ENCODE assay signal across 7 mouse cellular contexts in genomic region chr1:178530301-178531078, GRCm38 (mm10). TPM values are rescaled to one million over a fixed set of nuclear protein-coding genes. Genes with fewer than 3 reads are reported as not detected.
DNase-seq lines count a peak whose midpoint lies in the region; ATAC-seq and TF ChIP-seq lines count a peak whose summit lies in the region.

No protein-coding gene starts in this region.

- no peaks in the 10 kb centered on the region; the same call in 1 of the 2 replicates for H3K9me3 ChIP-seq in forebrain, embryonic 10.5 days
- no peaks in the 10 kb centered on the region for H3K9me3 ChIP-seq in heart, embryonic 13.5 days
- H3K9me3 ChIP-seq in kidney, embryonic 16.5 days (ENCODE audit: low read length): no peaks in the 10 kb centered on the region
- H3K9me3 ChIP-seq in midbrain, postnatal 0 days (ENCODE audit: low read length): no peaks in the 10 kb centered on the region

- H3K9ac ChIP-seq in heart, embryonic 13.5 days: peak overlapping the region; percentile 92
- H3K9ac ChIP-seq in kidney, embryonic 16.5 days (replicated peaks; ENCODE audit: low read length): peak overlapping the region; percentile 75
- H3K9ac ChIP-seq in midbrain, postnatal 0 days (replicated peaks; ENCODE audit: low read length, poor library complexity, severe bottlenecking): peak overlapping the region; percentile 77

- peaks cover 7% of the 10 kb centered on the region for H3K36me3 ChIP-seq in forebrain, embryonic 10.5 days (replicated peaks)
- H3K36me3 ChIP-seq in heart, embryonic 13.5 days: peaks cover 7% of the 10 kb centered on the region
- peaks cover 5% of the 10 kb centered on the region for H3K36me3 ChIP-seq in kidney, embryonic 16.5 days (ENCODE audit: insufficient read depth, low read length)
- H3K36me3 ChIP-seq in midbrain, postnatal 0 days (ENCODE audit: insufficient read depth, low read length): no peaks in the 10 kb centered on the region
- H3K36me3 ChIP-seq in splenic B cell, adult 2 months (ENCODE audit: control insufficient read depth, insufficient read depth, low read length, poor library complexity, severe bottlenecking): no peaks in the 10 kb centered on the region

- no peak for ATAC-seq in heart, embryonic 13.5 days (ENCODE audit: extremely low read depth, insufficient number of reproducible peaks, low FRiP score, low TSS enrichment)
- peak; percentile 29 for ATAC-seq in kidney, embryonic 16.5 days (ENCODE audit: low FRiP score, low TSS enrichment)
- ATAC-seq in midbrain, postnatal 0 days (ENCODE audit: low FRiP score): peak; percentile 29; the same call in 1 of the 2 replicates

- H3K27me3 ChIP-seq in forebrain, embryonic 10.5 days (ENCODE audit: poor library complexity, severe bottlenecking): peaks cover 55% of the 10 kb centered on the region
- no peaks in the 10 kb centered on the region for H3K27me3 ChIP-seq in heart, embryonic 13.5 days (replicated peaks)
- H3K27me3 ChIP-seq in kidney, embryonic 16.5 days (ENCODE audit: insufficient read depth, low read length): peaks cover 5% of the 10 kb centered on the region; the same call in 1 of the 2 replicates
- no peaks in the 10 kb centered on the region for H3K27me3 ChIP-seq in midbrain, postnatal 0 days (ENCODE audit: insufficient read depth, low read length)
- no peaks in the 10 kb centered on the region; the same call in 1 of the 2 replicates for H3K27me3 ChIP-seq in splenic B cell, adult 2 months (ENCODE audit: control insufficient read depth, insufficient read depth, low read length, poor library complexity, severe bottlenecking)

- peak; percentile 12; the same call in 1 of the 2 replicates for TF ChIP-seq CTCF in bone marrow, adult 2 months (IDR thresholded peaks at IDR 0.05; ENCODE audit: control insufficient read depth, insufficient read depth, low read length)
- peak; percentile 81 for TF ChIP-seq CTCF in midbrain, postnatal 0 days (IDR thresholded peaks at IDR 0.05)

- no peaks in the 10 kb centered on the region; the same call in 1 of the 2 replicates for H3K4me1 ChIP-seq in bone marrow, adult 2 months (ENCODE audit: control insufficient read depth, insufficient read depth, low read length)
- H3K4me1 ChIP-seq in forebrain, embryonic 10.5 days: peaks cover 40% of the 10 kb centered on the region
- peaks cover 45% of the 10 kb centered on the region for H3K4me1 ChIP-seq in heart, embryonic 13.5 days
- H3K4me1 ChIP-seq in kidney, embryonic 16.5 days (ENCODE audit: insufficient read depth, low read length): peaks cover 30% of the 10 kb centered on the region
- H3K4me1 ChIP-seq in midbrain, postnatal 0 days (ENCODE audit: insufficient read depth, low read length): no peaks in the 10 kb centered on the region

- H3K27ac ChIP-seq in bone marrow, adult 2 months (ENCODE audit: control insufficient read depth, insufficient read depth, low read depth, low read length, poor library complexity): no peak overlapping the region
- peak overlapping the region; percentile 82 for H3K27ac ChIP-seq in forebrain, embryonic 10.5 days
- peak overlapping the region; percentile 93 for H3K27ac ChIP-seq in heart, embryonic 13.5 days (replicated peaks)
- H3K27ac ChIP-seq in kidney, embryonic 16.5 days (ENCODE audit: low read length): peak overlapping the region; percentile 84
- H3K27ac ChIP-seq in midbrain, postnatal 0 days (ENCODE audit: low read depth, low read length): peak overlapping the region; percentile 87

- under 1% methylated on average over 62 of the region's 62 CpGs for WGBS in bone marrow, adult 2 months
- WGBS in forebrain, embryonic 10.5 days: under 1% methylated on average over 62 of the region's 62 CpGs
- under 1% methylated on average over 61 of the region's 62 CpGs for WGBS in heart, embryonic 13.5 days
- WGBS in kidney, embryonic 16.5 days: under 1% methylated on average over 48 of the region's 62 CpGs
- under 1% methylated on average over 62 of the region's 62 CpGs for WGBS in midbrain, postnatal 0 days

- no peak overlapping the region for H3K4me3 ChIP-seq in bone marrow, adult 2 months (replicated peaks; ENCODE audit: control insufficient read depth, low read depth, low read length)
- H3K4me3 ChIP-seq in forebrain, embryonic 10.5 days: peak overlapping the region; percentile 66
- peak overlapping the region; percentile 89 for H3K4me3 ChIP-seq in heart, embryonic 13.5 days
- peak overlapping the region; percentile 68 for H3K4me3 ChIP-seq in kidney, embryonic 16.5 days (ENCODE audit: low read length)
- H3K4me3 ChIP-seq in midbrain, postnatal 0 days (ENCODE audit: low read depth, low read length): peak overlapping the region; percentile 59

- DNase-seq in forebrain, embryonic 10.5 days (ENCODE audit: extremely low spot score, low spot score): peak; percentile 83
- peak; percentile 67 for DNase-seq in liver
- peak; percentile 84 for DNase-seq in midbrain, postnatal 0 days (ENCODE audit: low spot score)
- DNase-seq in splenic B cell, adult 2 months (ENCODE audit: low read depth, low spot score): peak; percentile 36

- H3K4me2 ChIP-seq in heart, embryonic 13.5 days: peak overlapping the region; percentile 92
- peak overlapping the region; percentile 95 for H3K4me2 ChIP-seq in kidney, embryonic 16.5 days (replicated peaks; ENCODE audit: low read depth, low read length)
- peak overlapping the region; percentile 99 for H3K4me2 ChIP-seq in midbrain, postnatal 0 days (ENCODE audit: low read depth, low read length, poor library complexity, severe bottlenecking)

- no peak for TF ChIP-seq POLR2A in bone marrow, adult 2 months (IDR thresholded peaks at IDR 0.05; ENCODE audit: borderline replicate concordance, control insufficient read depth, low read depth, low read length)

RNA-seq across cellular contexts. Expression of gene Kif26b, which starts 1.6 kb away (rescaled TPM):
- 0.20 TPM in 1 of 2 replicates, not detected in the other for polyA plus RNA-seq in bone marrow, adult 2 months (2011; ENCODE audit: insufficient read depth, insufficient read length, low replicate concordance, missing spikeins)
- 4.6 and 4.7 TPM in 2 replicates for polyA plus RNA-seq in forebrain, embryonic 10.5 days (2016; fragmentation: Nextera tagmentation; extraction: Ambion mirVana)
- 8.8 and 9.7 TPM in 2 replicates for polyA plus RNA-seq in heart, embryonic 13.5 days (2015; fragmentation: Nextera tagmentation; extraction: Ambion mirVana)
- 9.3 and 11.4 TPM in 2 replicates for polyA plus RNA-seq in kidney, embryonic 16.5 days (2015; fragmentation: Nextera tagmentation; extraction: Ambion mirVana)
- 75.2 and 75.8 TPM in 2 replicates for total RNA-seq in midbrain, postnatal 0 days (2014; rRNA removed)
- 6.0 and 6.4 TPM in 2 replicates for polyA plus RNA-seq in midbrain, postnatal 0 days (2015; fragmentation: Nextera tagmentation; extraction: Ambion mirVana)
